Mouse (Mus musculus): ENCODE measurements around the gene Dnmt1.

DNA sequence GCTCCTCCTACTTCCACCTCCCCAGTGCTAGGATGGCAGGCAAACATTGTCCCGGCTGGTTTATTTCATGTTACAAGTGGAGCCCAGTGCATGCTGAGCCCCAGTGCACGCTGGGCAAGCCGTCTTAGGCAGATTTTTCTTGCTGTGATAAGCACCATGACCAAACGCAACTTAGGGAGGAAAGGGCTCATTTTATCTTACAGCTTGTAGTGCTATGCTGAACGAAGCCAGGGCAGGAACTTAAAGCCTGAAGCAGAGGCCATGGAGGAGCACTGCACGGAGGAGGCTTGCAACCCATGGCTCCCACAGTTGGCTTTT lies 57.6 kb downstream of the Dnmt1 start:
- TF ChIP-seq MAFK (IDR thresholded peaks at IDR 0.05; ENCODE audit: insufficient read depth, low read depth, low read length) = no peak
- TF ChIP-seq HCFC1 (IDR thresholded peaks at IDR 0.05; ENCODE audit: borderline replicate concordance, insufficient read depth, low read length) = no peak
- no peak for TF ChIP-seq ZNF384 (IDR thresholded peaks at IDR 0.05; ENCODE audit: low read depth, low read length)
